Mouse (Mus musculus): ENCODE results near the gene Zranb1. TPM values are rescaled to one million over a fixed set of nuclear protein-coding genes. Genes with fewer than 3 reads are reported as not detected.

Gene Zranb1
- polyA plus RNA-seq, 1 experiment, result 13.6 TPM

- peaks cover 40% of the 10 kb centered on the region for H3K4me1 ChIP-seq (ENCODE audit: control insufficient read depth, insufficient read depth, low read length)
- peak overlapping the region; percentile 85 for H3K27ac ChIP-seq (ENCODE audit: insufficient read depth, low read depth, low read length)
- TF ChIP-seq CTCF (IDR thresholded peaks at IDR 0.05; ENCODE audit: low read depth, low read length), result no peak
- TF ChIP-seq POLR2A (IDR thresholded peaks at IDR 0.05; ENCODE audit: borderline replicate concordance, low read depth, low read length), result no peak
- peak overlapping the region; percentile 48 for H3K4me3 ChIP-seq (ENCODE audit: insufficient read depth, low read length)
Observed at GRCm38 (mm10) chr7:132892311-132892661, 38.7 kb upstream of the Zranb1 start.

GRCm38 (mm10) chr7:132892806-132893205 lies 38.1 kb upstream of the Zranb1 start:
- H3K4me3 ChIP-seq (ENCODE audit: insufficient read depth, low read length), result peak overlapping the region; percentile 48
- TF ChIP-seq POLR2A (IDR thresholded peaks at IDR 0.05; ENCODE audit: borderline replicate concordance, low read depth, low read length) (no peak), CTCF (IDR thresholded peaks at IDR 0.05; ENCODE audit: low read depth, low read length) (no peak)
- peak overlapping the region; percentile 85 for H3K27ac ChIP-seq (ENCODE audit: insufficient read depth, low read depth, low read length)
- H3K4me1 ChIP-seq (ENCODE audit: control insufficient read depth, insufficient read depth, low read length), result peaks cover 40% of the 10 kb centered on the region

- H3K27ac ChIP-seq (ENCODE audit: insufficient read depth, low read depth, low read length), result peak overlapping the region; percentile 85
- no peak for TF ChIP-seq POLR2A (IDR thresholded peaks at IDR 0.05; ENCODE audit: borderline replicate concordance, low read depth, low read length)
- TF ChIP-seq CTCF (IDR thresholded peaks at IDR 0.05; ENCODE audit: low read depth, low read length), result no peak
- peaks cover 40% of the 10 kb centered on the region for H3K4me1 ChIP-seq (ENCODE audit: control insufficient read depth, insufficient read depth, low read length)
- peak overlapping the region; percentile 48; the same call in 1 of the 2 replicates for H3K4me3 ChIP-seq (ENCODE audit: insufficient read depth, low read length)
Observed at GRCm38 (mm10) chr7:132893336-132893735, 37.6 kb upstream of the Zranb1 start.

GRCm38 (mm10) chr7:132894841-132895555 lies 35.9 kb upstream of the Zranb1 start:
- H3K4me1 ChIP-seq (ENCODE audit: control insufficient read depth, insufficient read depth, low read length), result peaks cover 37% of the 10 kb centered on the region
- TF ChIP-seq CTCF (IDR thresholded peaks at IDR 0.05; ENCODE audit: low read depth, low read length) (no peak), POLR2A (IDR thresholded peaks at IDR 0.05; ENCODE audit: borderline replicate concordance, low read depth, low read length) (no peak)
- peak overlapping the region; percentile 53 for H3K27ac ChIP-seq (ENCODE audit: insufficient read depth, low read depth, low read length)
- no peak overlapping the region for H3K4me3 ChIP-seq (ENCODE audit: insufficient read depth, low read length)

GRCm38 (mm10) chr7:132896206-132896815 lies 34.6 kb upstream of the Zranb1 start:
- TF ChIP-seq POLR2A (IDR thresholded peaks at IDR 0.05; ENCODE audit: borderline replicate concordance, low read depth, low read length), result no peak
- TF ChIP-seq CTCF (IDR thresholded peaks at IDR 0.05; ENCODE audit: low read depth, low read length), result no peak
- Histone ChIP-seq H3K4me3 (ENCODE audit: insufficient read depth, low read length) (no peak overlapping the region), H3K27ac (ENCODE audit: insufficient read depth, low read depth, low read length) (no peak overlapping the region), H3K4me1 (ENCODE audit: control insufficient read depth, insufficient read depth, low read length) (peaks cover 44% of the 10 kb centered on the region)

- H3K27ac ChIP-seq (ENCODE audit: insufficient read depth, low read depth, low read length), result no peak overlapping the region
- TF ChIP-seq CTCF (IDR thresholded peaks at IDR 0.05; ENCODE audit: low read depth, low read length) (no peak), POLR2A (IDR thresholded peaks at IDR 0.05; ENCODE audit: borderline replicate concordance, low read depth, low read length) (no peak)
- peaks cover 38% of the 10 kb centered on the region for H3K4me1 ChIP-seq (ENCODE audit: control insufficient read depth, insufficient read depth, low read length)
- H3K4me3 ChIP-seq (ENCODE audit: insufficient read depth, low read length), result no peak overlapping the region
Observed at GRCm38 (mm10) chr7:132897258-132897657, 33.7 kb upstream of the Zranb1 start.

GRCm38 (mm10) chr7:132898234-132898633 lies 32.7 kb upstream of the Zranb1 start:
- TF ChIP-seq POLR2A (IDR thresholded peaks at IDR 0.05; ENCODE audit: borderline replicate concordance, low read depth, low read length) (no peak), CTCF (IDR thresholded peaks at IDR 0.05; ENCODE audit: low read depth, low read length) (0 out of 2 replicates have a peak, but pooled peaks have one; percentile 9)
- Histone ChIP-seq H3K4me1 (ENCODE audit: control insufficient read depth, insufficient read depth, low read length) (peaks cover 34% of the 10 kb centered on the region), H3K27ac (ENCODE audit: insufficient read depth, low read depth, low read length) (no peak overlapping the region), H3K4me3 (ENCODE audit: insufficient read depth, low read length) (no peak overlapping the region)

GRCm38 (mm10) chr7:132900826-132901531 lies 30.0 kb upstream of the Zranb1 start:
- TF ChIP-seq CTCF (IDR thresholded peaks at IDR 0.05; ENCODE audit: low read depth, low read length), result no peak
- no peak for TF ChIP-seq POLR2A (IDR thresholded peaks at IDR 0.05; ENCODE audit: borderline replicate concordance, low read depth, low read length)
- Histone ChIP-seq H3K4me1 (ENCODE audit: control insufficient read depth, insufficient read depth, low read length) (peaks cover 15% of the 10 kb centered on the region), H3K4me3 (ENCODE audit: insufficient read depth, low read length) (no peak overlapping the region), H3K27ac (ENCODE audit: insufficient read depth, low read depth, low read length) (no peak overlapping the region)

GRCm38 (mm10) chr7:132903796-132904195 lies 27.1 kb upstream of the Zranb1 start:
- TF ChIP-seq POLR2A (IDR thresholded peaks at IDR 0.05; ENCODE audit: borderline replicate concordance, low read depth, low read length), result no peak
- TF ChIP-seq CTCF (IDR thresholded peaks at IDR 0.05; ENCODE audit: low read depth, low read length), result no peak
- Histone ChIP-seq H3K27ac (ENCODE audit: insufficient read depth, low read depth, low read length) (no peak overlapping the region), H3K4me1 (ENCODE audit: control insufficient read depth, insufficient read depth, low read length) (peaks cover 8% of the 10 kb centered on the region; the same call in 1 of the 2 replicates), H3K4me3 (ENCODE audit: insufficient read depth, low read length) (no peak overlapping the region)

- peaks cover 3% of the 10 kb centered on the region for H3K4me1 ChIP-seq (ENCODE audit: control insufficient read depth, insufficient read depth, low read length)
- H3K4me3 ChIP-seq (ENCODE audit: insufficient read depth, low read length), result no peak overlapping the region
- no peak overlapping the region for H3K27ac ChIP-seq (ENCODE audit: insufficient read depth, low read depth, low read length)
- TF ChIP-seq POLR2A (IDR thresholded peaks at IDR 0.05; ENCODE audit: borderline replicate concordance, low read depth, low read length) (no peak), CTCF (IDR thresholded peaks at IDR 0.05; ENCODE audit: low read depth, low read length) (no peak)
Observed at GRCm38 (mm10) chr7:132921971-132922370, 9.0 kb upstream of the Zranb1 start.
